Mouse (Mus musculus): ENCODE results near the gene Pafah1b3. TPM values are rescaled to one million over a fixed set of nuclear protein-coding genes. Genes with fewer than 3 reads are reported as not detected.
"Not testable (repeated sequence)": the region's sequence is repeated elsewhere in the genome, so short reads cannot be mapped to it uniquely, and the experiment has no call there.

Gene Pafah1b3
- total RNA-seq, 2 experiments from 2014 or later = 12.8 to 23.2 TPM

GRCm38 (mm10) chr7:25271651-25272444, 25.9 kb downstream of the Pafah1b3 start:
- no peak for ATAC-seq (replicated peaks; ENCODE audit: low FRiP score, low TSS enrichment, poor library complexity, severe bottlenecking)

- no peak for ATAC-seq (replicated peaks; ENCODE audit: low FRiP score, low TSS enrichment, poor library complexity, severe bottlenecking)
These were observed 26.8 kb downstream of the Pafah1b3 start for GRCm38 (mm10) chr7:25270652-25271633.

- no peak for ATAC-seq (replicated peaks; ENCODE audit: low FRiP score, low TSS enrichment, poor library complexity, severe bottlenecking)
These were observed 28.1 kb downstream of the Pafah1b3 start for GRCm38 (mm10) chr7:25269545-25270271.

GRCm38 (mm10) chr7:25269029-25269428, 28.8 kb downstream of the Pafah1b3 start:
- no peak for ATAC-seq (replicated peaks; ENCODE audit: low FRiP score, low TSS enrichment, poor library complexity, severe bottlenecking)

GRCm38 (mm10) chr7:25268588-25268987, 29.2 kb downstream of the Pafah1b3 start:
- no peak for ATAC-seq (replicated peaks; ENCODE audit: low FRiP score, low TSS enrichment, poor library complexity, severe bottlenecking)

GRCm38 (mm10) chr7:25267751-25268463, 29.9 kb downstream of the Pafah1b3 start:
- peak; percentile 79 for ATAC-seq (replicated peaks; ENCODE audit: low FRiP score, low TSS enrichment, poor library complexity, severe bottlenecking)

GRCm38 (mm10) chr7:25267301-25267750, 30.5 kb downstream of the Pafah1b3 start, which contains the start of gene Cic:
Gene Cic (plus strand): TSS chr7:25267704.
- ATAC-seq (replicated peaks; ENCODE audit: low FRiP score, low TSS enrichment, poor library complexity, severe bottlenecking) = peak; percentile 79

- no peak for ATAC-seq (replicated peaks; ENCODE audit: low FRiP score, low TSS enrichment, poor library complexity, severe bottlenecking)
These were observed 31.4 kb downstream of the Pafah1b3 start for GRCm38 (mm10) chr7:25266180-25266962.

GRCm38 (mm10) chr7:25265743-25266142, 32.0 kb downstream of the Pafah1b3 start:
- ATAC-seq (replicated peaks; ENCODE audit: low FRiP score, low TSS enrichment, poor library complexity, severe bottlenecking) = not testable (repeated sequence)

GRCm38 (mm10) chr7:25263968-25264870, 33.6 kb downstream of the Pafah1b3 start:
- no peak for ATAC-seq (replicated peaks; ENCODE audit: low FRiP score, low TSS enrichment, poor library complexity, severe bottlenecking)

GRCm38 (mm10) chr7:25261896-25262295, 35.9 kb downstream of the Pafah1b3 start:
- ATAC-seq (replicated peaks; ENCODE audit: low FRiP score, low TSS enrichment, poor library complexity, severe bottlenecking) = no peak

GRCm38 (mm10) chr7:25251822-25252221, 46.0 kb downstream of the Pafah1b3 start:
- ATAC-seq (replicated peaks; ENCODE audit: low FRiP score, low TSS enrichment, poor library complexity, severe bottlenecking) = no peak

GRCm38 (mm10) chr7:25251071-25251791, 46.6 kb downstream of the Pafah1b3 start:
- no peak for ATAC-seq (replicated peaks; ENCODE audit: low FRiP score, low TSS enrichment, poor library complexity, severe bottlenecking)

GRCm38 (mm10) chr7:25250141-25250972, 47.4 kb downstream of the Pafah1b3 start, which contains the start of gene Erf:
Gene Erf (minus strand): TSS chr7:25250761.
- peak; percentile 80 for ATAC-seq (replicated peaks; ENCODE audit: low FRiP score, low TSS enrichment, poor library complexity, severe bottlenecking)

GRCm38 (mm10) chr7:25249314-25250140, 48.3 kb downstream of the Pafah1b3 start:
- ATAC-seq (replicated peaks; ENCODE audit: low FRiP score, low TSS enrichment, poor library complexity, severe bottlenecking) = peak; percentile 33

Measured in megakaryocyte-erythroid progenitor cell, adult 5-6 weeks (primary cell).